Mouse (Mus musculus) MEL (cell line): ENCODE results near the gene Prdx3.

Source experiments
- HCFC1 ChIP-seq: IDR thresholded peaks from 2 replicates; pipeline ENCODE4 v1.6.1; 2012; ENCODE audit warnings: low read depth, mild to moderate bottlenecking, inconsistent platforms, low read length, improper control_type of control experiment, moderate library complexity
- TBP ChIP-seq: IDR thresholded peaks from 2 replicates; pipeline ENCODE4 v1.8.0; 2011; ENCODE audit warnings: low read depth, low read length, improper control_type of control experiment
- UBTF ChIP-seq: IDR thresholded peaks from 2 replicates; pipeline ENCODE4 v1.6.1; 2012; ENCODE audit warnings: low read depth, mild to moderate bottlenecking, inconsistent platforms, low read length, improper control_type of control experiment, moderate library complexity, borderline replicate concordance; ENCODE audit not compliant: insufficient read depth

DNA sequence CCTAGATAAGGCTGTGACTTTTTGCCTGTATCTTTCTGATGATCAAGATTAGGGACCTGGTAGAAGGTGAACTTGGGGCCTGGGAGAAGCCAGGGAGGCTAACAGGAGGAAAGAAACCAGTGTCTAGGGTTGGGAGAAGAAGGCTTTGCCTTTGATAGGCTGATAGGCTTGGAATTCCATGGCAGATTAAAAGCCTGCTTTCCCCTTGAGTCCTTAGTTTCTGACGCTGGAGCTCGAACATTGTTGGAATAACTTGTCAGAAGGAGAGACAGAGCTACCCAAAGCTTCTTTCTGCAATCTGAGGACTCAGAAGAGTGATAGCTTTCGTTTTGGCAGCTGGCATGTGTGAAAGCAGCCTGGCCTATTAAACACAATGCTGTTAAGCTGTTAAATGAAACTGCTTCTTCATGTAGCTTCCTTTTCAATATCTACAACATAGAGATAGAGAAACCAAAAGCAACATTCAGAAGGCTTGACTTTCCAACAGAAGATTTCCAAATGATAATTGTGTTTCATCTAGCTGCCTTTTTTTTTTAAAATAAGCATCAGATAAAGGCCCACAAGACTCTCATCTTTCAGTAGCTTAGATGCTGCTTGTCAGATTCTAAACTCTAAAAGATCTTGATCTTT, 21.0 kb upstream of the Prdx3 start:
- TF ChIP-seq UBTF (no peak), HCFC1 (no peak), TBP (no peak)
